Mouse (Mus musculus): Measurements from ENCODE around the gene Cirbp.

Cirbp gene

GRCm38 (mm10) chr10:80220676-80221075 lies 54.9 kb downstream of the Cirbp start:
- DNase-seq: no peak

Measured in kidney, postnatal 10 days (tissue).